Mouse (Mus musculus) T-cell, adult 2 months (primary cell): ENCODE results near the gene Irgm1.
"Not testable (repeated sequence)": the region's sequence is repeated elsewhere in the genome, so short reads cannot be mapped to it uniquely, and the experiment has no call there.

Source experiments
- DNase-seq: peaks from one replicate; pipeline ENCODE4 v3.0.0; 2022; ENCODE audit warnings: low spot score

Irgm1 gene

DNA sequence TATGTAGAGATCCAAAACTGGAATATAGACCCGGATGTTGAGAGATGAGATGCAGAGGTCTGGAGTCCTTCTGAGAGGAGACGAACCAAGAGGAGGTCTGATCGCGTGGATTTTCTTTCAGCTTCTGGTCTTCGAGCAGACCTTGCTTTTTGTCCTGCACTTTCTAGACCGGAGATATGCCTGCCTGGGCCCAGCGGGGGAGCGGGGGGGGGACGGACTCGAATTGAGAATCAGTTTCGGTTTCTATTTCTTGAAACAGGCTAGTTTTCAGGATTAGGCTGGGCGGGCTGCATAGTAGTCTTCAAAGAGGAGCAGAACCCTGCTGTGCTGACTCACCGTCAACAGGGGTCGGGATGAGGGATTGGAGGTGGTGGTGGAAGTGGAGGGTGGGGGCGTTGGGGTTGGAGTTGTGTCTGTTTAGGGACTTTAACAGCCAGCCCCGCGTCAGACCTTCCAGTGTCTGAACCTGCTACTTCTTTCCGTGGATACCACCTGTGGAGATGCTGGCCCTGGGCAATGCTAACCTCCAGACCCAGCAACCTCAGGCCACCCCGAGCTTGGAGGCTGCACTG is at the start of gene Irgm1:
Irgm1 (minus strand) TSS at position 483 of the 572 bp plus-strand sequence.
- peak; percentile 76 for DNase-seq

DNA sequence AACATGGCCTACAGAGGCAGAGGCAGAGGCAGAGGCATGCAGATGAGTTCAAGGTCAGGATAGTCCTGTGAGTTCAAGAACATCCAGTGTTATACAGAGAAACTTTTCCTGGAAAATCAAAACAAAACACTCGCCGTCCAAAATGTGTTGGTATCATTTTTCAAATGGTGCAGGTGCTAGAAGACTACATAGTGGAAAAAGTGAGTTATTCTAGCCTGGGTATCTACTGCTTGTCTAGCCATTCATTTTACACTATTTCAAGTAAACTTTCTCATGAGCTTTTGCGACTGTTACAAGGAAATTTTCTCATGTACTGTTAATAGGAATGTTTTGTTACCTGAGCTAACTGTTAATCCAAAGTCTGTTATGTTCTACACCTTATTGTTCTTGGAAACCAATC is 46.9 kb upstream of the Irgm1 start:
- DNase-seq = no peak

DNA sequence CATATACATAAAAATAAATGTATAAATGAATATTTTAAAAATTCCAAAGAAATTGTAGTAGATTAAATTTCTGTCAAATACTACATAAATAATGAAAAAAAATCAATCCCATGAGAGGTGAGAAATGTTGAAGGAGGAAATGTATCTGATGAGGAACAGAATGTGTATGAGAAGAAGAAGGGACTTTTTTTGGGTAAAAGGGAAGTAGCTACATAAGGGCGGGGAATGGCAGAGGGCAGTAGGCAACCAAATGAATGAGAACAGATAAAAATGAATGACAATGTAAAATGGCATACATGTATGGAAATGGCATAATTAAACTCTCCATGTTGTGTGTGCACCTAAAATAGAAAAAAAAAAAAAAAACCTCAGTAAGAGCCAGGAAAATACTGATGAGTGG is 42.1 kb upstream of the Irgm1 start:
- DNase-seq = no peak

DNA sequence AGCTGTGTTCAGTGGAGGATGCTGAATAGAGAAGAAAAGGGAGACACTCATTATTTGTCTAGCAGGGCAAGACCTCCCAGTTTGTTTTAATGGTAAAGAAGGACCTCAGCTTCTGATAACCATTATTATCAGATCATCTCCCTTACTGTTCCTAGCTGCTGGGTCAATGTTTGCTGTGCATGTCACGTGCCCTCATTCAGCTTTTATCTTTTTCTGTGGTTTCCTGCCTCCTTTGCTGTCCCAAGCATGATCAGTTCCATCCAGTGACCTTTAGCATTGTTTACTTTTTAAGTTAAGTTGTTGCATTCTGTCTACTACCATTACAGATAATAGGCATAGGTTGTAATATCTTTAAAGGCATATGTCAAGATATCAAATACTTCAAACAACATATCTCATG is 37.0 kb upstream of the Irgm1 start:
- DNase-seq = no peak

DNA sequence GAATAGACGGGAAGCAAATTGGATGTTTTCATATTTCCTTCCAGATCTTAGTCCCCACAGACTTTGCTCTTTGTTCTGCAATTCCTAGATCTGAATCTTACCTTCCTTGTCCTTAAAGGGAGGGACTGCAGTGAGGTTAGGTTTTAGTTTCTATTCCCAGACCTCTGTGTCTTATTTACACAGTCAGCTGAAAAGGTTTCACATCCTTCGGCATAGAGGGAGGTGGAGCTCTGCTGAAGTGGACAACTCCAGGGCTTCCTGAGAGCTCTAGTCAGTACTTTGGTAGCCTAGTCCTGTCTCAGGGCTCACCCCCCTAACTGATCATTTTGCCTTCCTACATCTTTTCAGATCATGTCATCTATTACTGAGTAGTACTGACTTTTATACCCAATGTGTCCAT is 30.5 kb upstream of the Irgm1 start, which contains the start of gene Gm5431:
Gm5431 (minus strand) TSS at position 194 of the 400 bp plus-strand sequence.
- DNase-seq = no peak

DNA sequence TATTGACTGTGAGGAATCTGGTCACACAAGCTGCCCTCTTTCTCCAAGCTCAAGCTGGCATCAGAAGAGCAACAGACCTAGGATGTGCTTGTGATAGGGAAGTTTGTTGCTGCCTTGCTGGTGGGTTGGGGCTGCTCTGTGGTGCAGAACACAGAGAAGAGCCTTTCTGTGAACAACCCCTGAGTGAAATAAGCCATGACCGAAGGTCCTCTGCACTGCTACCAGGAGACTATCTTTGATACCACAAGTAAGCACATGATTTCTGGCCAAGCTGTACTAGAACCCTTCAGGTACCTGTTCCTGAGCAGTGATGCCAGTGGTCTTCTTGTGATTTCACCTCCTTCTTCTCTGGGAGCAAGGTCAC is 30.1 kb upstream of the Irgm1 start:
- DNase-seq = not testable (repeated sequence)

DNA sequence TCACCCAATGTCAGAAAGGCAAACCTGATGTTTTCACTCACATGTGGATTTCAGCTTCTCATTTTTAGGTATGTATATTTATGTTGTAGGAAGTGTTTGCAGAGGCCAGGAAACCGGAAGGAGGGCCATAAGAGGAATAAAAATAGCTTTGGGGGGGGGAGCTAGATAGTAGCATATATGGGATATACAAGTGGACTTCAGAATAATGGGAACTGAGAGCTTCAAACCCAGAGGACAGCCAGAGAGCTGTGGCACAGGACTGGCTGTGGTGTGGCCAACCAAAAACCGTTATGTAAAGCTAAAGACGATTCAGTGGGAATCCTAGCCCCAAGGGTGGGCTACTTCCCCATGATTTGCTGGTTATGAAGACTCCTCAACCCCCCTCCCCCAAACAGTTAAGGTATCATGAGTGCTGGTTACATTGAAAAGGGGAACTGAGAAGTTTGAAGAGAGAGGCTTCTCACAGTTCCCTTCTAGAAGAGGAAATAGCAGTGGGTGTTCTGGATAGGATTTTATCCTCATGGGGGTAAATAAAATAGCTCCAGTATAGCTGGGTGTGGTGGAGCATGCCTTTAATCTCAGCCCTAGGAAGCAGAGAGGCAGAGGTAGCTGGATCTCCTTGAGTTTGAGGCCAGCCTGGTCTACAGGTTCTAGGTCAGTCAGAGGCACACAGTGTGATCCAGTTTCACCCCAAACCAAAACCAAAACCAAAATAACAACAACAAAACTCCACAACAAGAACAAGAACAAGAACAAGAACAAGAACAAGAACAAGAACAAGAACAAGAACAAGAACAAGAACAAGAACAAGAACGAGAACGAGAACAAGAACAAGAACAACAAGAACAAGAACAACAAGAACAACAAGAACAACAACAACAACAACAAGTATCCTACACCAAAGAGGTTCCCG is 29.4 kb upstream of the Irgm1 start:
- DNase-seq = not testable (repeated sequence)

DNA sequence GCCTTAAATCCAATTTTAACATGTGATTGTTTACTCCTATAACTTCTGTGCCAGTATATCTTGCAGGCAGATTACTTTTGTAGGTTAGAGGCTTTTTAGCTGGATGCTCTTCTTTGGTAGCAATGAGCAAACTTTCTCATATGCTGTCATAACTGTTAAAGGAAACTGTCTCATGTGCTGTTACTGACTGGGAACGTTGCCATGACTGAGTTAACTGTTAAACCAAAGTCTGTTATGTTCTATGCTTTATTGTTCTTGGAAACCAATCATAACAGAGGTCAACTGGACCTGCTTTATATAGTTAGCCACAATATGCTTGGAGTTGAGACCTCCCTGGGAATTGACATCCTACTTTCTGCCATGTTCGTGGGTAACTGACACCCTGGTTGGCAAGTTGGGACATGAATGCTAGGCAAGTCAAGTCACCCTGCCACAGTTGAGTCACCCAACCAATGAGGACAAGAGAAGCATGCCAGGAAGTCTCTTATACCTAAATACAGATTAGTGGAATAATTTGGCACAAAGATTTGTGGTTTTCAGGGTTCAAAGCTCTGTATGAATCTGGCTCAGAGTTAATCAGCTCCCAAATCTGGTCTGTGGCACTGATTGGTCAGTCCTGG is 27.4 kb upstream of the Irgm1 start:
- no peak for DNase-seq

DNA sequence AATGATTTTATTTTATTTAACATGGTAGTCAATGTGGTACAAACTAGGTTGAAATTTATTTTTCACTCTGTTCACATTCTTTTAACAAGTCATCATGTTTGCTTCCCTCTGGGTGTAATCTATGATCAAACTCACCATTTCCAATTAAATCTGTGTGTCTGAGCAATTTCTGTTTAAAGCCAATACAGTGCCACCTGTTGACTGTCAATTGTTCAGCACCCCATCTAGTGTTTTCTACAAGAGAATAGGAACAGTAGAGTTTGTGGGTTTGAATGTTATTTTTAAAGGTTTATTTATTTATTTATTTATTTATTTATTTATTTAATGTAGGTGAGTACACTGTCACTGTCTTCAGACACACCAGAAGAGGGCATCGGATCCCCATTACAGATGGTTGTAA is 5.2 kb upstream of the Irgm1 start:
- DNase-seq = no peak

DNA sequence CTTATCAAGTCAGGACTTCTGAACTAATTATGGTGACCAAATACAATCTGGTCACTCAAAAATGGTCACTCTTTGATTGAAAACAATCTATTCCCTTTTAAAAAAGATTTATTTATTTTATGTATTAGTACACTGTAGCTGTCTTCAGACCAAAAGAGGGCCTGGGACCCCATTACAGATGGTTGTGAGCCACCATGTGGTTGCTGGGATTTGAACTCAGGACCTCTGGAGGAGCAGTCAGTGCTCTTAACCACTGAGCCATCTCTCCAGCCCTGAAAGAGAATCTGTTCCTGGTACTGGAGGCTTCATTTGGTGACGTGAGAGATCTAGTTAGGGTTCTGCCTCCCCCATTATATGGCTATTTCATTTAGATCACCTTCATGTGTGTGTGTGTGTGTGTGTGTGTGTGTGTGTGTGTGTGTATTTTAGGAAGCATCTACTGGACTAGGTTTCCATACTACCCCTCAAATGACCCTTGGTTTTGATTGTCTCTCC is 3.9 kb upstream of the Irgm1 start:
- not testable (repeated sequence) for DNase-seq

DNA sequence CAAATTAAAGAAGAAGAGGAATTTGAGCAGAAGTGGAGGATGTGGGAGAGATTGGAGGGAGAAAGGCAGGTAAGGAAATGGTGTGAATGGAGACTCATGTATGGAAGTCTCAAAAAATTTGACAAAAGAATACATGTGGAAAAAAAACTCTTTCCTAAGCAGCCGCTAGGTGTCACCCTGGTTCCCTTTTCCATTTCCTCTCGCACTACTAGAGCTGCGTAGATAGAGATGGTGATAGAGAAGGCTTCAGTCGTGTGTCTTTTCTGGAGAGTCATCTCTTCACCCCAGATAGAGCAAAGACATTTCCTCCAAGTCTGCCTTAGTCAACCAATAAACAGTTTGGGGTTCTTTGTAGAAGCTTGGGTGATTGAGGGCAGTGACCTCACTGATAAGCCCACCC is 3.0 kb upstream of the Irgm1 start:
- peak; percentile 77 for DNase-seq

DNA sequence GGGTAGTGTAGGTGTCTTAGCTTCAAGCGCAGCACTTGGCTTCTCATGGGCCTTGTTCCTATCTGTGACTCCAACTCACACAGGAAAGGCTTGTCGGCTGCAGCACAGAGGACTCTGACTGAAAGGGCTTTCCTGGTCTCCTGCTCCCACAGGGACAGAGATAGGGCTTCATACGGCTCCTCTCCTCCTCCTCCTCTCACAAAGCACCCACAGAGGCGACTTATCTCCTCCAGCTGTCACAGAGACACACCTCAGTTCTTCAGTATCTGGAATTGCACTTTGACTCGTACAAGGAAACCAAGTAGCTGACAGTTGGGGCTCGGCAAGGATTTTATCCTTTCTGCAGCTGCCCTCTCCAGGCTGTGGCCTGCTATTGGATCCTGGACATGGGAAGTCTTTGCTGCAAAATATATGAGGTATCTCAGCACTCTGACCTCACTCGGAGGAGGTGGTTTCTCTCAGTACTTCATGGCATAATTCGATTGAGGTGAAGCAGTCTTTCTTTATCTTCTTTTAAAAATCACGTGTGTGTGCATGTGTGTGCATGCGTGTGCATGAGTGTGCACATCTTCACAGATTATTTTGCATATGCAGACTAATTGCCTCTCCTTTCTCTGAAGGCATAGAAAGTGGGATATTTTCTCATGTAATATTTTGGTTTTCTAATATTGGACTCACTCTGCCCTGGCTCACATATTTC is 2.3 kb upstream of the Irgm1 start:
- DNase-seq = no peak

DNA sequence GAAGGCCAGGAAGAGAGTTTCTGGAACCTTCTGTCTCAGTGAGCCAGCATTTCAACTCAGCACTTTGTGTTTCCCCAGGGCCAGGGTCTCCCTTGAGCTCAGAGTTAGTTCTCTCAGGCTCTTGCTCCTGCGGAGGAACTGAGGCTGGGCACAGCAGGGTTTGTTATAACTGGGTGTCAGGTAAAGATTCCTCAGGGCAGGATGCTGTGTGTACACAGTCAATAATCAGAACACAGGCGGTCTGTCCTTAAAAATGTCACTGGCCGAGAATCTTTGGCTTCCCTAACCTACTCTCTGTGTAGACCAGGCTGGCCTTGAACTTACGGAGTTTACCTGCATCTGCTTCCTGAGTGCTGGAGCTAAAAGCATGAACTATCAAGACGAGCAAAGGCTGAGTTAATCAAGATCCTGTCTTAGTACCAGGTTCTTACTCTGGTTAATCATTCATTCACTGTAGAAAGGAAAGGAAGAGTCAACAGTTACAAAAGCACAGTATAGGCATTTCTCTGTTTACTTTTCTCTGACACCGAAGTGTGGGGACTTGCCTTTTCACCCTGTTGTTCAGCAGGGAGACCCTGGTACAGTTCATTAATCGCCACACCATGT is 1.3 kb upstream of the Irgm1 start:
- DNase-seq = no peak

DNA sequence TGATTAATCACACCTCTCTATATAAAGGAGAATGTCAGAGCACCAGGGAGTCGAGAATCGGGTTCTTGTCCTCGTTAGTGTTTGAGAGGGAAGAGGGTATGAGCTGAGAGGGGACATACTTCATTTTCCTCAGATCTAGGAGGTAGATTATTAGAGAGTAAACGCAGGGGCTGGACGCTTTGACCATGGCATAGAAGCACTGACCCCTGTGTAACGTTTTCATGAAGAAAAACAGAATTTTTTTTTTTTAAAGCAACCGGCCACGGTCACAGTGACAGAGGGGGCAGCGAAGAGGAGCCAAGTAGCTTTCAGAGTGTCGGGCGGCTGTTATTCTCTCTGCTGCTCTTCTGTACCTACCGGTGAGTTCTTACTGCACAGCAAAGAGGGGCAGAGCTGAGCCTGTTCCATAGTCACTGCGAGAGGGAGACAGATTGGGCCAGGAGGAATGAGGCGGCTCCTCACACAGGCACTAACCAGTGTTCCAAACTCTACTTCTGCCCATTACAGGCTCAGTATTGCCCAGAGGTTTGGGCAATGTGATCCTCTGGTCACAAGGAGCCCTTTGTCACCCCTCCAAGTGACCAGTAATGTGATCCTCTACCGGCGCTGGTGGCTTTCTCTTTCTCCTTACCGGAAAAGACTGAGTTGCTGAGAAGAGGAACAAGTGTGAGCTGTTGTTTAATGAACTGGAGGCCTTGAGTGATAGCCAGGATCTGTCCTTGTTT is 496 bp upstream of the Irgm1 start:
- peak; percentile 34 for DNase-seq

DNA sequence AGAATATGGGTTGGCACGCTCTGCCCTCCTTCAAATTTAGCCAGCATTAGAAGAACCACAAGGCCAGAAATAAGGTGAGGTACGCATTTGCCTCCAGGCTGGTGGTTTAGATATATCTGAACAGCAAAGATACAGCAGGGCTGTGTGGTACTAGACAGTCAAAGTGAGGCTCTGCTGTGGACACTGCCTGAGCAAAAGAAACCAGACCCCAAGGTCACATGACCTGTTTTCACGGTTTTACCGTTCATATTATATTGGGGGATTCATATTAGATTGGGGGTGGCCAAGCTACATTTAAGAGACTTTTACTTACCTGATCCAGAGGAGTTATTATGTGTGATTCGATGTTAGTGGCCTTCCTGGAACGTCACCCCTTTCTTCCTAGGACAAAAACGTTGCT is 702 bp downstream of the Irgm1 start:
- no peak for DNase-seq

DNA sequence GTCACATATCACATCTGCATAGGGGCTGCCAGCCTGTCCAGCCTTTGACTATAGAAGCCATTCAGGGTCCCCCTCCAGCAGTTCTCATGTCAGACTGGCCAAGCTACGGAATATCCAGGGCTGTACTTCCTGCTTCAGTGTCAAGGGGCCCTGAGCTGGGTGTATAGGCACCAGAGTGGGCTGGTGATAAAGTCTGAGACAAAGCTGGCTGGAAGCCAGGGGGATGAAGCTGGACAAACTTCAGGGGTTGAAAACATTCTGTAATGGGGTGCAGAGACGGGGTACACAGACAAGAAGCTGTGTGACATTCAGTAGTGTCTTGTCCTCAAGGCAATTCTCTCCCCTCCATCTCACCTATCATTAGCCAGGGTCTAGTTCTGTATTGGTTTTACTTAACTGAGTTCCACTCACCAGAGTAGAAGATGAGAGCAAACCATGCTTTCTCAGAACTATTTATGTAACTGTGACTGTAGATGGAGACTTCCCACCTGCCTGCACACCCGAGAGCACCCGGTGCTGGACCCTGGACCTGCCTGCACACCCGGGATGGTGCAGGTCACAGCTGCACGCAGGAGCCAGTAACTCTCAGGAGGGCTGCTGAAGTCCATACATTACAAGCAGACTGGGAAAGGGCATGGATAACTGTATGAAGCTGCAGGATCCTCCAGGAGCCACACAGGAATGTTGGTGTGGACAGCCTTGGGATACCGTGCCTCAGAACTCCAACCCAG is 1.9 kb downstream of the Irgm1 start:
- peak; percentile 21 for DNase-seq

DNA sequence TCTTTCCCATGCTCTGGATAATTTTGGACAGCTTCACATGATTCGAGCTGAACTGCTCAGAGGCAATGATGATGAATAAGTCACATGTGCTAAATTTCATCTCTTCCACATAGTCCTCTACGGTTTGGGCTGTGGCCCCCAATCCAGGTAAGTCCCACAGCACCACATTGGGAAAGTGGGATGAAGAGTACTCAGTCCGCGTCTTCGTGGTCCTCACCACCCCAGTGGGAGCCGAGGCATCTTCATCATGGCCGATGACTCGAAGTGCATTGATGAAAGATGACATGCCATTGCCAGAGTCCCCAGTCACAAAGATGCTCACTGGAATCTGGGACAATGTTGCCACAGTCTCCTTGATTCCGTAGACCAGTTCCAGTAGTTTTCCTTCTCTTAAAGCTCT is 5.0 kb downstream of the Irgm1 start:
- DNase-seq = no peak

DNA sequence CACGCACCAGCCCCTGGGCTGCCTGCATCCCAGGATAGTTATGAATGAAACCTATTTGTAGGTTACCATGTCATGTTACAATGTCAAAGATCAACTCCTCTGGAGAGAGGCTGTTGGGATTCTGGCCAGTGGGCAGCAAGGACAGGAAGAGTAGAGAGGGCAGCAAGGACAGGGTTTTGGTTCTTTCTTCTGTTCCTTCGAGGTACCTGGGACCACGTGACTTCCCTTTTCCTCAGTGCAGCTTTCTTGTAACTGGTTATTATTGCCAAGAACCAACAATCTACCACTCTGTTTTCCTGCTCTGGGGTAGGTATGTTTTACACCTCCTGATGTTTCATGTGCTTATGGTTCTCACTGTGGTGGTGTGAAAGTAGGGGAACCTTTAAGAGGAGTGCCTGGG is 7.7 kb downstream of the Irgm1 start:
- DNase-seq = no peak

DNA sequence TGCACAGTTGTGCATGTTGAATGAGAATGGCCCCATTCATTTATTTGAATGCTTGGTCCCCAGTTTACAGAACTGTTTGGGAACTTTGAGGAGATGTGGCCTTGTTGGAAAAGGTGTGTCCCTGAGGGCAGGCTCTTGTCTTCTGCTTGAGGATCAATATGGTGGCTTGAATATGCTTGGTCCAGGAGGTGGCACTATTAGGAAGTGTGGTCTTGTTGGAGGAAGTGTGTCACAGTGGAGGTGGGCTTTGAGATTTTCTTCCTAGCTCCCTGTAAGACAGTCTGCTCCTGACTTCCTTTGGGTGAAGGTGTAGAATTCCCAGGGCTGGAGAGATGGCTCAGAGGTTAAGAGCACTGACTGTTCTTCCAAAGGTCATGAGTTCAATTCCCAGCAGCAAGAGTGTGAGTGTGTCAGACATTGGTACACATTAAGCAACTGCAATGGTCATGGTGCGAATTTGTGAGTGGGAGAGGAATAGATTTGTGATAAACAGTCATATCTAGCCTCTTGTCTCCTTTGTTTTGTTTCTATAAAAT is 8.6 kb downstream of the Irgm1 start:
- no peak for DNase-seq

DNA sequence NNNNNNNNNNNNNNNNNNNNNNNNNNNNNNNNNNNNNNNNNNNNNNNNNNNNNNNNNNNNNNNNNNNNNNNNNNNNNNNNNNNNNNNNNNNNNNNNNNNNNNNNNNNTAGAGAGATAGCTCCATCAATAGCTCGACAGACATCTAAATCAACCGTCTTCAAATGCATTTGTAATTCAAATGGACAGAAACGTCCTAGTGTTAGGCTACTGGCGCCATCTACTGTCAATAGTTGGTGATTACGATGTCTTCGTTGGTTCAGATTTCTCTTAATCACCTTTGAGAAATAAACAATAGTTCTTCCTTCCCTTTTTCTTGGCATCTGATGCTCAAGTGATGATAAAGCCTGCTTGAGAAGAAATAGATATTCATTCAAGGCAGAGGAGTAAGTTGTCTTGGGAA is 12.5 kb downstream of the Irgm1 start:
- peak; percentile 67 for DNase-seq
